Mouse (Mus musculus) left cerebral cortex, adult 11 months (tissue): ENCODE results near the gene Rdx.
"Not testable (repeated sequence)": the region's sequence is repeated elsewhere in the genome, so short reads cannot be mapped to it uniquely, and the experiment has no call there.

Experiments
- DNase-seq: peaks from one replicate; pipeline ENCODE4 v3.0.0; 2022; ENCODE audit warnings: low spot score

Gene Rdx

GRCm38 (mm10) chr9:52055313-52055712 is 8.3 kb downstream of the Rdx start:
- no peak for DNase-seq

GRCm38 (mm10) chr9:52059788-52060187 is 12.8 kb downstream of the Rdx start:
- no peak for DNase-seq

- no peak for DNase-seq
Measured at GRCm38 (mm10) chr9:52070052-52070451, 23.1 kb downstream of the Rdx start.

GRCm38 (mm10) chr9:52071352-52071751 is 24.4 kb downstream of the Rdx start:
- not testable (repeated sequence) for DNase-seq

GRCm38 (mm10) chr9:52072202-52072601 is 25.2 kb downstream of the Rdx start:
- DNase-seq, result no peak

- DNase-seq, result no peak
Measured at GRCm38 (mm10) chr9:52076089-52076488, 29.1 kb downstream of the Rdx start.

GRCm38 (mm10) chr9:52077692-52078091 is 30.7 kb downstream of the Rdx start:
- DNase-seq, result no peak

GRCm38 (mm10) chr9:52081979-52082378 is 35.0 kb downstream of the Rdx start:
- no peak for DNase-seq

GRCm38 (mm10) chr9:52082414-52082813 is 35.4 kb downstream of the Rdx start:
- DNase-seq, result no peak

- no peak for DNase-seq
Measured at GRCm38 (mm10) chr9:52091752-52092151, 44.8 kb downstream of the Rdx start.

- no peak for DNase-seq
Measured at GRCm38 (mm10) chr9:52092311-52092710, 45.3 kb downstream of the Rdx start.

- no peak for DNase-seq
Measured at GRCm38 (mm10) chr9:52093108-52093507, 46.1 kb downstream of the Rdx start.

GRCm38 (mm10) chr9:52094016-52094415 is 47.0 kb downstream of the Rdx start:
- no peak for DNase-seq

- DNase-seq, result no peak
Measured at GRCm38 (mm10) chr9:52094471-52094980, 47.6 kb downstream of the Rdx start.

- DNase-seq, result no peak
Measured at GRCm38 (mm10) chr9:52095666-52096065, 48.7 kb downstream of the Rdx start.

GRCm38 (mm10) chr9:52097386-52097785 is 50.4 kb downstream of the Rdx start:
- DNase-seq, result no peak

- peak; percentile 64 for DNase-seq
Measured at GRCm38 (mm10) chr9:52098600-52098999, 51.6 kb downstream of the Rdx start.

GRCm38 (mm10) chr9:52100426-52100825 is 53.5 kb downstream of the Rdx start:
- DNase-seq, result no peak

- no peak for DNase-seq
Measured at GRCm38 (mm10) chr9:52102060-52102844, 55.3 kb downstream of the Rdx start.

- DNase-seq, result no peak
Measured at GRCm38 (mm10) chr9:52103448-52104224, 56.7 kb downstream of the Rdx start.

- no peak for DNase-seq
Measured at GRCm38 (mm10) chr9:52104225-52104615, 57.2 kb downstream of the Rdx start.

GRCm38 (mm10) chr9:52105423-52105822 is 58.5 kb downstream of the Rdx start:
- DNase-seq, result no peak

- DNase-seq, result no peak
Measured at GRCm38 (mm10) chr9:52107161-52107560, 60.2 kb downstream of the Rdx start.
